Mouse (Mus musculus): ENCODE data around the gene Bcl2l15.
"Not testable (repeated sequence)": the region's sequence is repeated elsewhere in the genome, so short reads cannot be mapped to it uniquely, and the experiment has no call there.

Bcl2l15 gene

GRCm38 (mm10) chr3:103831146-103831545, 1.3 kb upstream of the Bcl2l15 start:
- DNase-seq (ENCODE audit: low read depth, low spot score), result no peak

GRCm38 (mm10) chr3:103834001-103834400, 1.6 kb downstream of the Bcl2l15 start:
- no peak for DNase-seq (ENCODE audit: low read depth, low spot score)

- no peak for DNase-seq (ENCODE audit: low read depth, low spot score)
Measured at GRCm38 (mm10) chr3:103835272-103835950, 3.0 kb downstream of the Bcl2l15 start.

- DNase-seq (ENCODE audit: low read depth, low spot score), result peak; percentile 9
Measured at GRCm38 (mm10) chr3:103835951-103836310, 3.5 kb downstream of the Bcl2l15 start.

- no peak for DNase-seq (ENCODE audit: low read depth, low spot score)
Measured at GRCm38 (mm10) chr3:103836453-103836852, 4.1 kb downstream of the Bcl2l15 start.

- no peak for DNase-seq (ENCODE audit: low read depth, low spot score)
Measured at GRCm38 (mm10) chr3:103839711-103840110, 7.3 kb downstream of the Bcl2l15 start.

- not testable (repeated sequence) for DNase-seq (ENCODE audit: low read depth, low spot score)
Measured at GRCm38 (mm10) chr3:103840195-103840594, 7.8 kb downstream of the Bcl2l15 start.

- not testable (repeated sequence) for DNase-seq (ENCODE audit: low read depth, low spot score)
Measured at GRCm38 (mm10) chr3:103840946-103841345, 8.5 kb downstream of the Bcl2l15 start.

GRCm38 (mm10) chr3:103850644-103851363, 18.4 kb downstream of the Bcl2l15 start:
- DNase-seq (ENCODE audit: low read depth, low spot score), result peak; percentile 61

- peak; percentile 61 for DNase-seq (ENCODE audit: low read depth, low spot score)
Measured at GRCm38 (mm10) chr3:103851481-103851880, 19.1 kb downstream of the Bcl2l15 start.

GRCm38 (mm10) chr3:103851882-103852281, 19.5 kb downstream of the Bcl2l15 start:
- peak; percentile 63 for DNase-seq (ENCODE audit: low read depth, low spot score)

GRCm38 (mm10) chr3:103852565-103853299, 20.3 kb downstream of the Bcl2l15 start:
- DNase-seq (ENCODE audit: low read depth, low spot score), result peak; percentile 93

GRCm38 (mm10) chr3:103853804-103854203, 21.4 kb downstream of the Bcl2l15 start:
- no peak for DNase-seq (ENCODE audit: low read depth, low spot score)

- peak; percentile 84 for DNase-seq (ENCODE audit: low read depth, low spot score)
Measured at GRCm38 (mm10) chr3:103857036-103857805, 24.8 kb downstream of the Bcl2l15 start.

- DNase-seq (ENCODE audit: low read depth, low spot score), result peak; percentile 40
Measured at GRCm38 (mm10) chr3:103857977-103858563, 25.7 kb downstream of the Bcl2l15 start.

GRCm38 (mm10) chr3:103858881-103859801, 26.7 kb downstream of the Bcl2l15 start, which contains the start of gene Ptpn22:
Gene Ptpn22, plus strand, starts transcription at chr3:103859795.
- peak; percentile 75 for DNase-seq (ENCODE audit: low read depth, low spot score)

GRCm38 (mm10) chr3:103859851-103860391, 27.5 kb downstream of the Bcl2l15 start:
- peak; percentile 95 for DNase-seq (ENCODE audit: low read depth, low spot score)

GRCm38 (mm10) chr3:103862721-103863220, 30.4 kb downstream of the Bcl2l15 start:
- peak; percentile 54 for DNase-seq (ENCODE audit: low read depth, low spot score)

GRCm38 (mm10) chr3:103864200-103864599, 31.8 kb downstream of the Bcl2l15 start:
- no peak for DNase-seq (ENCODE audit: low read depth, low spot score)

All from CD4-positive helper T cell, adult 2 months (primary cell).